17 mouse cellular contexts compared by ENCODE assay signal in genomic region chr9:34643917-34644316, GRCm38 (mm10).
DNase-seq lines count a peak whose midpoint lies in the region; ATAC-seq and TF ChIP-seq lines count a peak whose summit lies in the region.
"Had no signal": no experiment of that assay in that cellular context is flagged by ENCODE, and none has a peak within 500 bp of the region (broad histone marks: within the 10 kb centered on the region; RNA-seq: fewer than 3 reads in every experiment).

No protein-coding gene starts in this region.

- 0 out of 2 replicates have a peak, but pooled peaks have one; percentile 20 for ATAC-seq in forebrain, embryonic 14.5 days
- no peak for ATAC-seq in forebrain, embryonic 16.5 days
- ATAC-seq in midbrain, embryonic 14.5 days (ENCODE audit: low FRiP score, low TSS enrichment): no peak
- ATAC-seq in heart, embryonic 11.5 days (replicated peaks; ENCODE audit: insufficient number of reproducible peaks, low FRiP score, low TSS enrichment): no peak
- ATAC-seq: intestine, embryonic 15.5 days had no signal

- H3K4me2 ChIP-seq in forebrain, embryonic 14.5 days (ENCODE audit: low read length): no peak overlapping the region
- H3K4me2 ChIP-seq in forebrain, embryonic 16.5 days (ENCODE audit: low read length): no peak overlapping the region
- no peak overlapping the region for H3K4me2 ChIP-seq in midbrain, embryonic 14.5 days (ENCODE audit: low read length)
- no peak overlapping the region for H3K4me2 ChIP-seq in heart, embryonic 11.5 days
- H3K4me2 ChIP-seq: hindbrain, embryonic 12.5 days; intestine, embryonic 15.5 days had no signal

- H3K9ac ChIP-seq in forebrain, embryonic 14.5 days (ENCODE audit: low read length): no peak overlapping the region
- H3K9ac ChIP-seq in forebrain, embryonic 16.5 days (replicated peaks; ENCODE audit: low read depth, low read length): no peak overlapping the region
- H3K9ac ChIP-seq in midbrain, embryonic 14.5 days (replicated peaks; ENCODE audit: low read length): no peak overlapping the region
- H3K9ac ChIP-seq in heart, embryonic 11.5 days (ENCODE audit: low read depth, low read length): no peak overlapping the region
- H3K9ac ChIP-seq: hindbrain, embryonic 12.5 days; intestine, embryonic 15.5 days had no signal

- peak; percentile 26 for DNase-seq in forebrain, embryonic 14.5 days (ENCODE audit: low spot score)
- DNase-seq in Muller cell, postnatal 12 days (ENCODE audit: inconsistent ontology term): peak; percentile 3
- DNase-seq in brain, embryonic 14.5 days (ENCODE audit: low read depth): peak; percentile 65
- peak; percentile 31 for DNase-seq in midbrain, embryonic 14.5 days
- DNase-seq in left cerebral cortex, adult 18-20 months (ENCODE audit: low spot score in 2 of 2): no peak
- DNase-seq: adrenal gland, adult 8-10 months; adrenal gland, postnatal 36 days; cerebellum, adult 11 months; cerebellum, adult 8-10 months; cerebellum, postnatal 14 days; gastrocnemius, postnatal 36 days; heart, postnatal 10 days; heart, postnatal 4 days had no signal

- no peaks in the 10 kb centered on the region for H3K36me3 ChIP-seq in forebrain, embryonic 14.5 days (ENCODE audit: control insufficient read depth, insufficient read depth, low read length)
- H3K36me3 ChIP-seq in forebrain, embryonic 16.5 days (ENCODE audit: control insufficient read depth, insufficient read depth): no peaks in the 10 kb centered on the region
- H3K36me3 ChIP-seq in midbrain, embryonic 14.5 days (ENCODE audit: control insufficient read depth, insufficient read depth, low read length): no peaks in the 10 kb centered on the region
- no peaks in the 10 kb centered on the region for H3K36me3 ChIP-seq in heart, embryonic 11.5 days (ENCODE audit: control insufficient read depth, insufficient read depth, low read length)
- H3K36me3 ChIP-seq: hindbrain, embryonic 12.5 days; intestine, embryonic 15.5 days had no signal

- H3K4me3 ChIP-seq in forebrain, embryonic 14.5 days (ENCODE audit: low read depth, low read length): no peak overlapping the region
- no peak overlapping the region for H3K4me3 ChIP-seq in forebrain, embryonic 16.5 days (replicated peaks; ENCODE audit: low read length)
- no peak overlapping the region for H3K4me3 ChIP-seq in midbrain, embryonic 14.5 days (replicated peaks; ENCODE audit: low read depth, low read length)
- H3K4me3 ChIP-seq in heart, embryonic 11.5 days (ENCODE audit: low read depth, low read length): no peak overlapping the region
- H3K4me3 ChIP-seq: hindbrain, embryonic 12.5 days; intestine, embryonic 15.5 days had no signal

- H3K27me3 ChIP-seq in forebrain, embryonic 14.5 days (replicated peaks; ENCODE audit: control insufficient read depth, insufficient read depth, low read length): no peaks in the 10 kb centered on the region
- no peaks in the 10 kb centered on the region for H3K27me3 ChIP-seq in forebrain, embryonic 16.5 days (replicated peaks; ENCODE audit: control insufficient read depth, insufficient read depth, low read length)
- no peaks in the 10 kb centered on the region for H3K27me3 ChIP-seq in midbrain, embryonic 14.5 days (ENCODE audit: control insufficient read depth, insufficient read depth, low read length)
- H3K27me3 ChIP-seq in heart, embryonic 11.5 days (ENCODE audit: control insufficient read depth, insufficient read depth, low read length): no peaks in the 10 kb centered on the region
- H3K27me3 ChIP-seq: hindbrain, embryonic 12.5 days; intestine, embryonic 15.5 days had no signal

- no peak overlapping the region for H3K27ac ChIP-seq in forebrain, embryonic 14.5 days (ENCODE audit: low read depth, low read length)
- no peak overlapping the region for H3K27ac ChIP-seq in forebrain, embryonic 16.5 days (ENCODE audit: low read length)
- H3K27ac ChIP-seq in midbrain, embryonic 14.5 days (replicated peaks; ENCODE audit: low read depth, low read length): no peak overlapping the region
- no peak overlapping the region for H3K27ac ChIP-seq in heart, embryonic 11.5 days (ENCODE audit: low read depth, low read length)
- H3K27ac ChIP-seq: hindbrain, embryonic 12.5 days; intestine, embryonic 15.5 days had no signal

- no peak for TF ChIP-seq POLR2A in brain, embryonic 14.5 days (IDR thresholded peaks at IDR 0.05; ENCODE audit: borderline replicate concordance, extremely low read depth, insufficient read depth, insufficient read length, poor library complexity, severe bottlenecking)

- no peak for TF ChIP-seq CTCF in brain, embryonic 14.5 days (IDR thresholded peaks at IDR 0.05; ENCODE audit: borderline replicate concordance, extremely low read depth, insufficient read depth, insufficient read length)

- H3K4me1 ChIP-seq in forebrain, embryonic 14.5 days (ENCODE audit: control insufficient read depth, insufficient read depth, low read length): no peaks in the 10 kb centered on the region
- no peaks in the 10 kb centered on the region for H3K4me1 ChIP-seq in forebrain, embryonic 16.5 days (replicated peaks; ENCODE audit: control insufficient read depth, insufficient read depth, low read length)
- no peaks in the 10 kb centered on the region; the same call in 1 of the 2 replicates for H3K4me1 ChIP-seq in midbrain, embryonic 14.5 days (ENCODE audit: control insufficient read depth, insufficient read depth, low read length)
- H3K4me1 ChIP-seq in heart, embryonic 11.5 days (ENCODE audit: control insufficient read depth, insufficient read depth, low read length): no peaks in the 10 kb centered on the region

- no peaks in the 10 kb centered on the region for H3K9me3 ChIP-seq in forebrain, embryonic 14.5 days (replicated peaks; ENCODE audit: control insufficient read depth, low read length)
- H3K9me3 ChIP-seq in forebrain, embryonic 16.5 days (ENCODE audit: control insufficient read depth, low read length): no peaks in the 10 kb centered on the region
- H3K9me3 ChIP-seq in midbrain, embryonic 14.5 days (ENCODE audit: control insufficient read depth, low read length): no peaks in the 10 kb centered on the region
- H3K9me3 ChIP-seq in heart, embryonic 11.5 days (replicated peaks; ENCODE audit: control insufficient read depth, low read length): no peaks in the 10 kb centered on the region
- H3K9me3 ChIP-seq: hindbrain, embryonic 12.5 days; intestine, embryonic 15.5 days had no signal

- 14% methylated on average over 3 of the region's 3 CpGs for WGBS in forebrain, embryonic 14.5 days
- 32% methylated on average over 3 of the region's 3 CpGs for WGBS in forebrain, embryonic 16.5 days
- WGBS in midbrain, embryonic 14.5 days: 8% methylated on average over 3 of the region's 3 CpGs
- WGBS in heart, embryonic 11.5 days (ENCODE audit: insufficient replicate concordance): 39% methylated on average over 3 of the region's 3 CpGs

Comparison
In these comparisons a context has a peak if more than half of its experiments do, and no peak if none do; other contexts are left out.
1. DNase-seq: peak in forebrain, embryonic 14.5 days (single experiment), Muller cell, postnatal 12 days (single experiment), brain, embryonic 14.5 days (single experiment) and midbrain, embryonic 14.5 days (single experiment); none in left cerebral cortex, adult 18-20 months (0 of 2).